Mouse (Mus musculus) CH12.LX (cell line): ENCODE data around the gene Sec61g. TPM values are rescaled to one million over a fixed set of nuclear protein-coding genes. Genes with fewer than 3 reads are reported as not detected.
A peak's percentile ranks its signal among the peaks of the same experiment; 100 is the strongest.

Source experiments
- DNase-seq: peaks from one replicate; pipeline ENCODE4 v3.0.0-alpha.2; 2013; ENCODE audit errors: extremely low read depth
- H3K27ac ChIP-seq: 2 replicates; pipeline ENCODE4 v1.5.1; 2012; ENCODE audit warnings: low read depth, mild to moderate bottlenecking, control low read depth, moderate library complexity; ENCODE audit not compliant: insufficient read depth
- H3K27me3 ChIP-seq: replicated peaks from 2 replicates; pipeline ENCODE3; 2012; ENCODE audit warnings: inconsistent platforms
- H3K36me3 ChIP-seq, 2 experiments: replicated peaks in 1 of 2; 2 replicates each; pipeline versions ENCODE3 to v1.6.1; 2012; ENCODE audit warnings: inconsistent platforms in 1 of 2, low read length in 1 of 2, mild to moderate bottlenecking in 1 of 2, mixed read lengths in 1 of 2, moderate library complexity in 1 of 2; ENCODE audit not compliant: control insufficient read depth in 1 of 2, insufficient read depth in 1 of 2
- H3K4me1 ChIP-seq, 2 experiments: 2 replicates each; pipeline ENCODE4 v1.6.1; 2012; ENCODE audit warnings: inconsistent platforms in 1 of 2, moderate library complexity in 1 of 2; ENCODE audit not compliant: insufficient read depth in 2 of 2, control insufficient read depth in 1 of 2
- H3K4me2 ChIP-seq: 2 replicates; pipeline ENCODE4 v1.6.1; 2012; ENCODE audit warnings: low read depth, mild to moderate bottlenecking, control low read depth; ENCODE audit not compliant: poor library complexity, insufficient read depth, severe bottlenecking
- H3K4me3 ChIP-seq, 3 experiments: fragments of 150-350 bp in 1 of 3; sonication (generic) in 1 of 3; replicated peaks in 1 of 3; 2 replicates each; pipeline versions ENCODE3 to v1.5.1; 2011 to 2012; ENCODE audit warnings: low read depth in 2 of 3, low read length in 2 of 3, mild to moderate bottlenecking in 2 of 3, moderate library complexity in 2 of 3, control low read depth in 1 of 3, improper control_type of control experiment in 1 of 3, inconsistent platforms in 1 of 3, mixed read lengths in 1 of 3; ENCODE audit not compliant: poor library complexity in 1 of 3
- H3K79me2 ChIP-seq: replicated peaks from 2 replicates; pipeline ENCODE4 v1.6.1; 2012; ENCODE audit warnings: mild to moderate bottlenecking, moderate library complexity; ENCODE audit not compliant: control insufficient read depth, poor library complexity, insufficient read depth, severe bottlenecking; ENCODE audit errors: extremely low read depth
- H3K9ac ChIP-seq: 2 replicates; pipeline ENCODE4 v1.6.1; 2012; ENCODE audit warnings: low read depth, mild to moderate bottlenecking, control low read depth, moderate library complexity; ENCODE audit not compliant: insufficient read depth
- H3K9me3 ChIP-seq: replicated peaks from 2 replicates; pipeline ENCODE3; 2012; ENCODE audit warnings: low read length, inconsistent platforms, mixed read lengths
- CHD2 ChIP-seq: IDR thresholded peaks from 2 replicates; pipeline ENCODE4 v1.6.1; 2011; ENCODE audit warnings: low read length, improper control_type of control experiment
- CTCF ChIP-seq, 2 experiments: IDR thresholded peaks in 1 of 2; conservative IDR thresholded peaks in 1 of 2; 2 replicates each; pipeline ENCODE4 v1.5.1; 2011 to 2012; ENCODE audit warnings: low read depth in 2 of 2, low read length in 2 of 2, improper control_type of control experiment in 1 of 2, inconsistent platforms in 1 of 2, mild to moderate bottlenecking in 1 of 2, moderate library complexity in 1 of 2
- E2F4 ChIP-seq: IDR thresholded peaks from 2 replicates; pipeline ENCODE4 v1.6.1; 2011; ENCODE audit warnings: low read depth, low read length, improper control_type of control experiment; ENCODE audit not compliant: insufficient replicate concordance
- EP300 ChIP-seq: IDR thresholded peaks from 2 replicates; pipeline ENCODE4 v1.6.1; 2011; ENCODE audit warnings: low read length, improper control_type of control experiment
- ETS1 ChIP-seq: conservative IDR thresholded peaks from 2 replicates; pipeline ENCODE4 v1.6.1; 2012; ENCODE audit warnings: low read depth, mild to moderate bottlenecking, inconsistent platforms, low read length, improper control_type of control experiment, moderate library complexity
- JUN ChIP-seq: IDR thresholded peaks from 2 replicates; pipeline ENCODE4 v1.6.1; 2011; ENCODE audit warnings: low read depth, mild to moderate bottlenecking, low read length, improper control_type of control experiment, moderate library complexity; ENCODE audit not compliant: insufficient read depth
- JUND ChIP-seq: conservative IDR thresholded peaks from 2 replicates; pipeline ENCODE4 v1.6.1; 2011; ENCODE audit warnings: low read depth, low read length, improper control_type of control experiment
- KAT2A ChIP-seq: IDR thresholded peaks from 2 replicates; pipeline ENCODE4 v1.6.1; 2012; ENCODE audit warnings: low read length, improper control_type of control experiment, inconsistent platforms; ENCODE audit not compliant: insufficient replicate concordance
- MAZ ChIP-seq: IDR thresholded peaks from 2 replicates; pipeline ENCODE4 v1.6.1; 2012; ENCODE audit warnings: low read depth, mild to moderate bottlenecking, inconsistent platforms, low read length, improper control_type of control experiment, moderate library complexity
- MEF2A ChIP-seq: IDR thresholded peaks from 2 replicates; pipeline ENCODE4 v1.6.1; 2014; ENCODE audit warnings: low read depth, mild to moderate bottlenecking, inconsistent platforms, low read length, improper control_type of control experiment, borderline replicate concordance
- NELFE ChIP-seq: IDR thresholded peaks from 2 replicates; pipeline ENCODE4 v1.6.1; 2011; ENCODE audit warnings: low read depth, low read length, improper control_type of control experiment
- NRF1 ChIP-seq: IDR thresholded peaks from 2 replicates; pipeline ENCODE4 v1.6.1; 2014; ENCODE audit warnings: low read depth, mild to moderate bottlenecking, inconsistent platforms, low read length, improper control_type of control experiment, moderate library complexity
- PAX5 ChIP-seq: IDR thresholded peaks from 2 replicates; pipeline ENCODE4 v1.6.1; 2012; ENCODE audit warnings: low read length, inconsistent platforms, mixed read lengths
- POLR2A ChIP-seq: IDR thresholded peaks from 2 replicates; pipeline ENCODE4 v1.6.1; 2011; ENCODE audit warnings: low read depth, mild to moderate bottlenecking, improper control_type of control experiment, low read length
- POLR2AphosphoS2 ChIP-seq: IDR thresholded peaks from 2 replicates; pipeline ENCODE4 v1.6.1; 2011; ENCODE audit warnings: low read depth, low read length, improper control_type of control experiment
- RAD21 ChIP-seq: IDR thresholded peaks from 2 replicates; pipeline ENCODE4 v1.6.1; 2011; ENCODE audit warnings: low read depth, mild to moderate bottlenecking, low read length, improper control_type of control experiment, moderate library complexity
- SIN3A ChIP-seq: IDR thresholded peaks from 2 replicates; pipeline ENCODE4 v1.6.1; 2012; ENCODE audit warnings: low read length, improper control_type of control experiment, inconsistent platforms
- SMC3 ChIP-seq: IDR thresholded peaks from 2 replicates; pipeline ENCODE4 v1.6.1; 2011; ENCODE audit warnings: low read depth, low read length, improper control_type of control experiment
- TBP ChIP-seq: conservative IDR thresholded peaks from 2 replicates; pipeline ENCODE4 v1.6.1; 2011; ENCODE audit warnings: low read depth, low read length, improper control_type of control experiment
- TCF12 ChIP-seq: IDR thresholded peaks from 2 replicates; pipeline ENCODE4 v1.6.1; 2014; ENCODE audit warnings: low read depth, mild to moderate bottlenecking, inconsistent platforms, low read length, improper control_type of control experiment
- UBTF ChIP-seq: IDR thresholded peaks from 2 replicates; pipeline ENCODE4 v1.6.1; 2012; ENCODE audit warnings: low read depth, mild to moderate bottlenecking, inconsistent platforms, low read length, improper control_type of control experiment, moderate library complexity
- USF1 ChIP-seq: IDR thresholded peaks from 2 replicates; pipeline ENCODE4 v1.6.1; 2014; ENCODE audit warnings: low read depth, mild to moderate bottlenecking, inconsistent platforms, low read length, improper control_type of control experiment
- USF2 ChIP-seq: conservative IDR thresholded peaks from 2 replicates; pipeline ENCODE4 v1.6.1; 2011; ENCODE audit warnings: low read depth, low read length, improper control_type of control experiment
- ZC3H11A ChIP-seq: IDR thresholded peaks from 2 replicates; pipeline ENCODE4 v1.6.1; 2012; ENCODE audit warnings: low read depth, mild to moderate bottlenecking, inconsistent platforms, low read length, improper control_type of control experiment
- ZKSCAN1 ChIP-seq: IDR thresholded peaks from 2 replicates; pipeline ENCODE4 v1.6.1; 2012; ENCODE audit warnings: low read depth, inconsistent platforms, low read length, improper control_type of control experiment, borderline replicate concordance
- ZNF384 ChIP-seq: IDR thresholded peaks from 2 replicates; pipeline ENCODE4 v1.6.1; 2012; ENCODE audit warnings: low read depth, low read length, improper control_type of control experiment, inconsistent platforms
- dilution Hi-C: fragments of 300-500 bp; cut with MboI; formaldehyde crosslinking; loops from 2 replicates; pipeline ENCODE4 v1.14.3; 2020; ENCODE audit warnings: low sequenced_read_pairs; ENCODE audit not compliant: extremely low pct_unique_long_range_greater_than_20kb, extremely low pct_ligation_motif_present
- in situ Hi-C: fragments of 300-500 bp; cut with MboI; formaldehyde crosslinking; loops from 3 replicates; pipeline ENCODE4 v1.14.3; 2019; ENCODE audit warnings: low sequenced_read_pairs, low pct_ligation_motif_present, low pct_unique_long_range_greater_than_20kb, mixed read lengths
- polyA plus RNA-seq: library from polyadenylated mRNA; unstranded; fragments of >175 nt; gene quantifications from 2 replicates; pipeline ENCODE4 v1.2.1, GENCODE M21; 2012; ENCODE audit warnings: low read depth; ENCODE audit not compliant: insufficient read length
- total RNA-seq, 2 experiments: library from RNA; depleted of rRNA; stranded (reverse); fragments of 300-350 nt in 1 of 2; fragments of >200 nt in 1 of 2; gene quantifications; 2 replicates each; pipeline ENCODE4 v1.2.3; 2012 to 2014

Gene Sec61g
- total and polyA plus RNA-seq, 3 experiments: 21.7 to 139 (median 64.5) TPM

DNA sequence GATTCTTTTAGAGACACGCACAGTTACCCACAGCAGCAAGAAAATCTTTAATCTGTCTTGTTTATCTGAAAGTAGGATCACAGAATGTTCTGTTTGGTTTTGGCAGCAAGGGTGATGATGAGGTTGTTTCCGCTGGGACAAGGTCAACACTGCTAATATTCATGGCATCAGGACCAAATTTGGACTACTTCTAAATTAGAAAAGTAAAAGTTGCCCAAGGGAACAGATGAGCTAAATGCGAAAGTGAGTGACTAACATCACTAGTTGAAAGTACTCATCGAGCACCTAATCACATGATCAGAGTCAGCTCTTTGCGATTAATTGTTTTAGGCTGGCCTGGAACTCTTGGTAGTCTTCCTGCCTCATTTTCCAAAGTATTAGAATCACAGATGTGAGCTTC is 20.1 kb upstream of the Sec61g start (continued):
- no peak for TF ChIP-seq NELFE
- peak; percentile 88 for TF ChIP-seq MEF2A
- no peak for TF ChIP-seq SIN3A
- no peak for TF ChIP-seq RAD21
- TF ChIP-seq ZNF384: no peak
- TF ChIP-seq PAX5: no peak

GRCm38 (mm10) chr11:16527743-16528142 is 19.5 kb upstream of the Sec61g start:
- Histone ChIP-seq H3K27me3 (no peaks in the 10 kb centered on the region), H3K27ac (no peak overlapping the region), H3K4me2 (no peak overlapping the region), H3K4me1 (peaks cover 5 to 63% of the 10 kb centered on the region in 2 experiments; a peak in 2 of 4 replicates), H3K4me3 (no peak overlapping the region), H3K79me2 (no peaks in the 10 kb centered on the region), H3K9ac (no peak overlapping the region), H3K9me3 (no peaks in the 10 kb centered on the region), H3K36me3 (no peaks in the 10 kb centered on the region)
- TF ChIP-seq E2F4 (no peak), EP300 (no peak), RAD21 (no peak), JUN (no peak), ZNF384 (peak; percentile 63), MAZ (no peak)
- in situ Hi-C loops (loop anchor here (5.0 kb wide), 3 partner anchors 90 to 420 kb away; no protein-coding TSS in a partner anchor), dilution Hi-C loops (no loop called here)
- DNase-seq: no peak

DNA sequence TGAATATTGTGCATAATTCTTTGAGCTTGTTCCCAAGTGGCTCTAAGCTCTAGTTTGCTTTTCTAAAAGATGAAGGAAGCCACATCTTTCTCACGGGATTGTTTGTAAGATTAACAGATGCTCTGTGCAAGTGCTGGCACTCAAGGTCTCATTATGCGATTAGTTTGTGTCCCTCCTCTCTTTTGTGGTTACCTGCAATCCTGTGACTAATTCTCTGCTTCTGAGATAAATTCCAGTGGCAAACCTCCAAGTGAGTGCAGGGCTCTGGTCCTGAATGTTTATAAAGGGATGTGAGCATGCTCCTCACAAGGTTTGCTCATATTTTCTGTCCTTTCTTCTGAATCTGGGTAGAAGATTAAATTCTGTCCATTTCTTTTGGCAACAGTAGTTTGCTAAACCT is 18.2 kb upstream of the Sec61g start:
- no peak overlapping the region for H3K27ac ChIP-seq
- DNase-seq: peak; percentile 41
- no peak overlapping the region for H3K4me3 ChIP-seq
- in situ Hi-C loops: loop anchor here (5.0 kb wide), 3 partner anchors 91 to 421 kb away; no protein-coding TSS in a partner anchor
- H3K9ac ChIP-seq: no peak overlapping the region
- no peak overlapping the region for H3K4me2 ChIP-seq
- no peaks in the 10 kb centered on the region for H3K36me3 ChIP-seq
- peaks cover 5 to 58% of the 10 kb centered on the region in 2 experiments; a peak in 2 of 4 replicates for H3K4me1 ChIP-seq
- H3K79me2 ChIP-seq: no peaks in the 10 kb centered on the region
- no peaks in the 10 kb centered on the region for H3K27me3 ChIP-seq
- no peak for TF ChIP-seq TCF12
- no peak for TF ChIP-seq ZKSCAN1
- TF ChIP-seq CTCF (conservative IDR thresholded peaks at IDR 0.05 in 1 of 2, IDR thresholded peaks at IDR 0.05 in 1 of 2; ENCODE audit: low read depth in 2 of 2, low read length in 2 of 2): no peak
- TF ChIP-seq USF1: no peak
- TF ChIP-seq ETS1: no peak
- TF ChIP-seq TBP: no peak
- TF ChIP-seq USF2: no peak
- no peak for TF ChIP-seq NRF1
- no peak for TF ChIP-seq EP300
- TF ChIP-seq CHD2: no peak
- TF ChIP-seq JUN: no peak
- no peak for TF ChIP-seq ZC3H11A
- TF ChIP-seq MEF2A: no peak
- no peak for TF ChIP-seq POLR2AphosphoS2
- no peak for TF ChIP-seq SMC3
- no peak for TF ChIP-seq KAT2A
- TF ChIP-seq JUND: no peak
- TF ChIP-seq POLR2A: no peak
- TF ChIP-seq UBTF: no peak
- TF ChIP-seq, all 38 proteins: peak for 0
- no peaks in the 10 kb centered on the region for H3K9me3 ChIP-seq
- dilution Hi-C loops: no loop called here
